Mouse (Mus musculus) cerebellum, adult 9-11 months (tissue): ENCODE data around the gene Spesp1.

Source experiments
- DNase-seq: peaks from one replicate; pipeline ENCODE4 v3.0.0; 2022

The Spesp1 gene

DNA sequence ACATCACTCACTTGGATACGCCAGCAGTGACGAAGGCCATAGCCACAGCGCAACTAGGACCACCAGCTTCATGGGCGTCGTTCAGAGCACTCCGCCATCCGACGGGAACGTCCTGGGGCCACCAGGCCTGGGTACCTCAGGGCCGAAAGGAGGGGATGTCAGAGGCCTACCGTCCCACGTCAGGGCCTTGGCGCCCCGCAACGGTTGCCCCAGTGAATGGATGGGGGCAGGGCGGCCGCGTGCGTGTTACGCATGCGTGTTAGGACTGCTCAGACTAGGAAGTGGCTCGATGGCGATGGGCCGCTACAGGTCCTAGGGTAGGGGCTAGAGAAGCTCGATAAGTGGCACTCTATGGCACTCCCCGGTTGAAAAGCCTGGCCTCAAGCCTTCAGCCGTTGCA is at the start of gene Spesp1:
Gene Spesp1, minus strand, starts transcription at position 218 of the 400 bp plus-strand sequence.
- DNase-seq = no peak

DNA sequence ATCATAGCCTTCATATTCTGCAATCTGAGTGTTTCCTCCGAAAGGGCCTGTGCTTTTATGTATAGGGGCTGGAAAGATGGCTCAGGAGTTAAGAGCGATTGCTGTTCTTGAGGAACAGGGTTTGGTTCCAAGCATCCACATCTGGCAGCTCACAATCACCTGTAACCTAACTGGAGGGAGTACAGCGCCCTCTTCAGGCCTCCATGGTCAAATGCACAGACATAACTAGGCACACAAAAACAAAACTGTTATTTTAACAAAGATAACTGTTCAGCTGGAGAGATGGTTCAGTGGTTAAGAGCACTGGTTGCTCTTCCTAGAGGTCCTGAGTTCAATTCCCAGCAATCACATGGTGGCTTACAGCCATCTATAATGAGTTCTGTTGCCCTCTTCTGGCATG is 44.0 kb upstream of the Spesp1 start:
- DNase-seq = no peak

GRCm38 (mm10) chr9:62323816-62324215 is 41.8 kb upstream of the Spesp1 start:
- no peak for DNase-seq

DNA sequence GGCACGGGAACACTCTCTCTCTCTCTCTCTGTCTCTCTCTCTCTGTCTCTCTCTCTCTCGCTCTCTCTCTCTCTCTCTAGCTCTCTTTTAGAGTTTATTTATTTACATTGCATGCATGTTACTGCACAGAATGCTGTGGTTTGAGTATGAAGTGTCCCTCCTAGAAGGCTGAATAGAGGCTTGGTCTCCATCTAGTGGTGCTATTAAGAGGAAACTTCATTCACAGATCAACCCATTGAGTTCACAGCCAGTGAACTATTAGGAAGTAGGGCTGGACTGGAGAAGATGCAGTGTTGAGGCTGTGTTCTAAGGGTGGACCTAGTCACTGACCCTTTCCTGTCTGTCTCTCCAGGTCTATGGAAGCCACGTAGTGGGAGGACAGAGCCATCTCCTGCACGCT is 36.7 kb upstream of the Spesp1 start:
- no peak for DNase-seq

GRCm38 (mm10) chr9:62315556-62315955 is 33.5 kb upstream of the Spesp1 start:
- DNase-seq = no peak

GRCm38 (mm10) chr9:62296891-62297290 is 14.9 kb upstream of the Spesp1 start:
- DNase-seq = no peak

DNA sequence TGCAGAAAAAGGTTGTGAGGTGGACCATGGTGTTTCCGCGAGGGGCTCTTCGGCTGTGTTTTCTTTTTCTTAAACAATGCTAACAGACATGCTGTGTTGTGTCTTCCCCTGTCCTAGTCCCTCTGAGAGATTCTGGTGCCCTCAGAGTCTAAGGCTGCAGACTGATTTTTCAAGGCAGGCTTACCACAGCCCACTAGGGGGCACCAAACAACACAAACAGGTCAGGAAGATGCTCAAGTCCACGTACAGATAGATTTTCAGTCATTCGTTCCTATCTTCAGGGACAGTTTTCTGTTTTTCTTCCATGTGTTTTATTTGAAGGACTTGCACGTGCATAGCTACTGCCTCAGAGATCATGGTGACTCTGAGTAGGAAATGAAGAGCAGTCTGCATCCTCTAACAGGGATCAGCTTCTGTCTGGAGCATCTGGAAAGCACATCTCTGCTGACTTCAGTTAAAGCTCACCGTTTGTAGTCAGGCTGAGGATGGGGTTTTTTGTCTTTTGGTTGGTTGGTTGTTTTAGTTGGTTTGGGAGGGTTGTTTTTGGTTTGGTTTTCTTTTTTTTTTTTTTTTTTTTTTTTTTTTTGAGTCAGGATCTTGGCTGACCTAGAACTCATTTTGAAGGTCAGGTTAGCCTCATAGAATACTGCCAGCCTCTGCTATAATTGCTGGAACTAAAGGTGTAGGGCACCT is 13.1 kb upstream of the Spesp1 start:
- peak; percentile 84 for DNase-seq

- no peak for DNase-seq
Observed at GRCm38 (mm10) chr9:62287633-62288025, 5.6 kb upstream of the Spesp1 start.

DNA sequence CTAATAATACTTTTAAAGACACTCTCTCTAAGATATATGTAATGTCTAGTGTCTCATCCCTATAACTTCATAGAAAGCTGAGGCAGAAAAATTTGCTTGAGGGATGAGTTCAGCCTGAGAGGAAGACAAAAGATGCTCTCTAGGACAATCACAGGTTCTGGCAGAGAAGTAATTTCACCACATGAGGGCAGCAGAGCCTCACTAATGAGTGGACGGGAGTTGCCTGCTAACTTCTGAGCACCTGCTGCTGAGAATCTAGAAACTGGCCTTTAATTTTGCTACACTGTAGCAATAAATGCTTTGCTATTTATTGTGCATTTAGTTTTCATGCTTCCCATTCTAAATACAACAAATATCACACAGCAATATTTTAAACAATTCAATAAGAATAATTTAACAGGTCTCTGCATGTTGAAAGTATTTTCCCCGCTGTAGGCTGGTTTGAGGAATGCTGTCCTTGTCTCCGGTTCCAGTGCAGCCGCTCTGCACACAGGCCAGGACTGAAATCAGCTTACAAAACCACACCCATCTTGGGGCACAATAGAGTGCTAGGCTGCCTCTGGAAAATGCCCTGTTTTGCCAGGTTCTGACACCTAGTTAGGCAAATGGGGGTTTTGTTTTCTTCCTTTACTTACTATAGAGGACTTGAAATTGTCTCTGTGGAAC is 5.1 kb upstream of the Spesp1 start:
- peak; percentile 69 for DNase-seq

GRCm38 (mm10) chr9:62284266-62284665 is 2.3 kb upstream of the Spesp1 start:
- no peak for DNase-seq

DNA sequence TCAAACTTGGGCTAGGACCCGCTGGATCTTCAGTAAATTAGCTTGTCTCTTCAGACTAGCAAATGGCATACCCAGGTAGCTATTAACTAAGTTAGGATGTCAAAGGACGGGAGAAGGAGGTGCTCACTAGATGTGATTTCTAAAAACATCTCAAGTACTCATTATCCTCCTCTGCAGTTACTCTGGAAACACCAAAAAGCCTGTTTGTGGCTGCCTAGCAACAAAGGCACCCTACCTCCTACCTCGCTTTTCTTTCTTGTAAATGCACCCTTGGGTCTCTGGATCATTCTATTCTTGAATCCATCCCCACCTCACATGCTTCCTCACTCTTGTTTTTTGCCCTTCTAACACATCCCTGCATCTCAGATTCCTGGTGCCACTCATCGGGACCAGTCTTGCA is 5.1 kb downstream of the Spesp1 start:
- no peak for DNase-seq

- no peak for DNase-seq
Observed at GRCm38 (mm10) chr9:62270775-62271399, 11.1 kb downstream of the Spesp1 start.

DNA sequence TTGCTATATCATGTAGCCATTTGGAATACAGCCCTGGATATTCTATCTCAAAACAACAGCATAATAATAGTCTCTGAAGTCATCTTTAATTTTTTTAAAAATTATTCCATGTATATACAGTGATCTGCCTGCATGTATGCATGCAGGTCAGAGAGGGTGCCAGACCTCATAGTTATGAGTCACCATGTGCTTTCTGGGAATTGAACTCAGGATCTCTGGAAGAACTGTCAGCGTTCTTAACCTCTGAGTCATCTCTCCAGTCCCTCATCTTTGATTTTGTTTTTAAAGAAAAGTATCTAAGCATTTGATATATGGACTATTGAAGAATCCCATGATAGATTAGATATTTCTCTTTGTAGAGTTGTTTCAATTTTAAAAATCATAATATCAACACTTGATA is 12.8 kb downstream of the Spesp1 start:
- no peak for DNase-seq

DNA sequence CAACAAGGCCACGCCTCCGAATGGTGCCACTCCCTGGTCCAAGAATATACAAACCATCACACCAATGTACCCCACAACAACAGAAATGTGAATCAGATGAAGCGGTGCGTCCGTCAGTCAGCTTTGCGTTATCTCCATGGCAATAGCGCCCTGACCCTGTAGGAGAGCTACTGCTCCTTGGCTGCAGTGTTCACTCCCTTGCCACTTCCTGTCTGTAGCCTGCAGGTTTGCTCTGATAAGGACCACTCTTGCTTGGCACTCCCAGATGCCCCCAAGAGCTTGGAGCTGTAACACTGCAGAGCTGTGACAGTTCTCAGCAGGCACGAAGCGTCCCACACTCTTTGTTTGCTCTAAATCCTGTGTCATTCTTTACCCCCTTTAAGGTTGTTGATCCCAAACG is 16.7 kb downstream of the Spesp1 start:
- DNase-seq = no peak

DNA sequence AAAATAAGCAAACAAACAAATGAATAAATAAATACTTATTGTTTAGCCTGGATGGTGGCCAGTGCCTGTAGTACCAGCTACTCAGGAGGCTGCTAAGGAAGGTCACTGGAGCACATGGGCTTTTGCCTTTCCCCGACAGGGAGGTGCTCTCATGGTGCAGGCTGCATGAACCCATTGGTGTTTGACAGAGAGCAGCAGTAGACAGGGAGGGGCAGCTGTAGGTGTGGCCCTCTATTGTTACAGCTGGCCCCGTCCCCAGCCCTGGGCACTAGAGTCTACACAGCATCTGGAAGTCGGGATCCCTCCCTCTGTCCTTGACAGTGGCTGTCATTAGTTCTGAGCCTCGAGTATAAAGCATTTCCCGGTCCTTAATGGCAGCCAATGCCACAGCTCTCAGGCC is 18.4 kb downstream of the Spesp1 start:
- DNase-seq = no peak

GRCm38 (mm10) chr9:62261406-62261805 is 20.6 kb downstream of the Spesp1 start:
- DNase-seq = no peak

- no peak for DNase-seq
Observed at GRCm38 (mm10) chr9:62261006-62261405, 21.0 kb downstream of the Spesp1 start.

DNA sequence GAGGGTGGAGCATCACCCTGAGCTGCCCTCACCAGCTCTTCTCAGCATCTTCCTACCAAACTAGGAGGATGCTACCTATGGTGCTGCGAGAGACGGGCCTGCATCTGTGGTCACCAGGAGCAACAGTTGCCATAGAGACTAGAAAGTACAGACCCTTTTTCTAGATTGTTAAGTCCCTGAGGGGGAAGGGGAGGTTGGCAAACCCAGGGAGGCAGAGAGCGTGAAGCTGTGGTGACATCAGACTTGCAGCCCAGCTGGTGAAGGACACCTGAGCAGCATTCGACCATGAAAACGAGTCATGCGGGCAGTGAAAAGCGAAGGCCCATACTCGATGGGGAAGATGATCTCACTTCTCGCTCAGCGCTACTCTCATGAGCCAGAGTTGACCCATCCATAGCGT is 24.0 kb downstream of the Spesp1 start:
- no peak for DNase-seq

GRCm38 (mm10) chr9:62255896-62256576 is 26.0 kb downstream of the Spesp1 start:
- no peak for DNase-seq

GRCm38 (mm10) chr9:62253736-62254443 is 28.1 kb downstream of the Spesp1 start:
- no peak for DNase-seq

- no peak for DNase-seq
Observed at GRCm38 (mm10) chr9:62250296-62250695, 31.7 kb downstream of the Spesp1 start.

- no peak for DNase-seq
Observed at GRCm38 (mm10) chr9:62246380-62246942, 35.5 kb downstream of the Spesp1 start.
